Mouse (Mus musculus): Measurements from ENCODE around the gene Rpl9-ps6.

Gene Rpl9-ps6

DNA sequence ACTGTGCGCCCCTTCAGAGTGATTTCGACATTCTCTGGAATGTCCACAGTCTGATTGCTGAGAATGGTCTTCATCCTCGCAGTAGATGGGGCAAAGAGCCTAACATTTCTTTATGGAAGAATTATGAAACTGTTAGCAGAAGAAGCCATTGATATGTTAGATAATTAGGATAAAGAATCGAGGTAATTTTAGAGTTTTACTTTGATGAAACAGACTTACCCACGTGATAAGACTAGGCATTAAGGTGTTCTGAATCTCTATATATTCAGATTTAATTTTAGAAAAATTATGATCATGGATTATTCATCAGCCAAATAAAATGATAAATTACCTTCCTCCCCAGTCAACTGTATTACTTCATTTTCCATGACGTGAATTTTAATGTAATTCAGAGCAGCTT lies at the start of gene Rpl9-ps6:
TSS of gene Rpl9-ps6 (minus strand) at position 101 of the 400 bp plus-strand sequence.
- no peak for DNase-seq (ENCODE audit: low read depth)

DNA sequence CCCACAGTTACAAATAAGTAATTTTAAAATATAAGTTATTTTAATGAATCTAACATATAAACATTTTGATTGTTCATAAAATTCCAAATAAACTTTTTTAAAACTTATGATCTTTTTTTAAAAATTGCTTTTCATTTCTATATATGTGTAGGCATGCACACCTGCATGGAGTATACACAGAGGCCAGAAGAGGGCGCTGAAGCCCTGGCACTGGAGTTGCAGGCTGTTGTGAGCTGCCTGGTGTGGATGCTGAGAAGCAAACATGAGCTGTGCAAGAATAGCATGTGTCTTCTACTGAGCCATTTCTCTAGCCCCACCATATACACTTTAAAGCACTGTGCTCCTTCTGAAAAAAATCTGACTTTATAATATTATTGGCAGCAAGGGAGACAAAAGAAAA lies 46.1 kb upstream of the Rpl9-ps6 start:
- peak; percentile 41 for DNase-seq (ENCODE audit: low read depth)

DNA sequence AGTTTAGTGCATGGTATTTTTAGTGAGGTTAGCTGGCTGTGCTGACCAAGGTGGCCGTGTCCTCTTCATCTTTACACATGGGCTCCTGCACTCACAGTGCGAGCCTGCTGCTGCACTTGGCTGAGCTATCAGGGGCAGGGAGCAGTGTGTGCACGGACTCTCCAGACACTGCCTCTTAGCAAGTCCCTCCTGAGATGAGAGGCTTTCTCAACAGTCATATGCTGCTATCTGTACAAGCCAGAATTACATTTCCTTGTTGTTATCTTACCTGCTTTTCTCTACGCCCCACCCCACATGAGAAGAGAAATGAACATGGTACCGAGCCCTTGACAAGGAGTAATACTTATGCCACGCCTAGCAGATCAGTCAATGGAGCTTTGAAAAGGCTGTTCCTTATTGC lies 44.6 kb upstream of the Rpl9-ps6 start:
- DNase-seq (ENCODE audit: low read depth): no peak

DNA sequence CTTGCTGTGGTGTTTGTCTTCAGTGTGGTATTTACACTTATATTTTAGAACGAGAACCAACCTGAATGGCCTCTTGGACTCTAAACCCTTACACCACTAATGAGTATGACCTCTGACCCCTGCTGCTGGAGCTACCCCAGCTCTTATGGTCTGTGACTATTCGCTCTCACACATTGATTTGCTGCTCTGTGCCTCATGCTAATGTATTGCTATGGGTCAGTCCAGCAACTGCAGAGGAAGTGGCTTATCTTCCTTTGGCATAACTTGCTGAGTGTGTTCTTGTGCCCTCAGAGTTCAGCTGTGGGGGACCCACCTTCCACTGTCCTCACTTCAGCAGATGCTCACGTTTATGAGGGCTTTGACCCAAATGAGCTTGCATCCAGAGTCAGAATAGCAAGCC lies 43.9 kb upstream of the Rpl9-ps6 start:
- peak; percentile 12 for DNase-seq (ENCODE audit: low read depth)

DNA sequence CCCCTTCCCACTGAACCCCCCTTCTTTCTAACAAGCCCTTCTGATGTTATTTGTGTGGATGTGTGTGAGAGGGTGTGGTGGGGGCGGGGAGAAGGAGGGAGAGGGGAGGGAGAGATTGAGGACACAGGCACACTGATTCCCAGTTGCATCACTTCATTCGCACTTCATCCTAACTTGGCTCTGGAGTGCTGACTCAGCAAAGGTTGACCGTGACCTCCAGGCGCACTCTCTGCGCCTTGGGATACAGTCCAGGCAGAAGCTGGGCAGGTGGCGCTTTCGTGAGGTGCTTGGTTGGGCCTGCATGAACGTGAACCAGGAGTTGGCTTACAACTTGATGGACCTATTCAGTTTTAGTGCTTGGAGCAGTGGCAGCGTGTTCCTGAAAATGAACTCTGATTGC lies 41.1 kb upstream of the Rpl9-ps6 start:
- DNase-seq (ENCODE audit: low read depth): no peak

DNA sequence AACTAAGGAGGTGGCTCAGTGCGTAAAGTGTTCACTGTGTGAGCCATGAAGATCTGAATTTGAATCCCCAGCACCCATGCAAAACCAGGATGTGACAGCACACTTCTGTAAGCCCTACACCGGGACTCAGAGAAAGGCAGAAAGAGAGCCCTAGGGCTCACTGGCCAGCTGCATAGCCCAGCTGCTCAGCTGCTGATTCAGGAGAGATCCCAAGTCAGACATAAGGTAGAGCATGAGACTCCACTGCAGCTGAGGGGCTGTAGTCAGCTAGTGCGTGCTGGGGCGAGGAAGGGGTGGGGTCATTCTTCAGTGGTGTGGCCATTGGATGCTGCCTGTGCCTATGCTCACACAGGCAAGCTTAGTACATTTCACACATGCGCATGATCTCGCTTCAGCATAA lies 40.7 kb upstream of the Rpl9-ps6 start:
- DNase-seq (ENCODE audit: low read depth): no peak

DNA sequence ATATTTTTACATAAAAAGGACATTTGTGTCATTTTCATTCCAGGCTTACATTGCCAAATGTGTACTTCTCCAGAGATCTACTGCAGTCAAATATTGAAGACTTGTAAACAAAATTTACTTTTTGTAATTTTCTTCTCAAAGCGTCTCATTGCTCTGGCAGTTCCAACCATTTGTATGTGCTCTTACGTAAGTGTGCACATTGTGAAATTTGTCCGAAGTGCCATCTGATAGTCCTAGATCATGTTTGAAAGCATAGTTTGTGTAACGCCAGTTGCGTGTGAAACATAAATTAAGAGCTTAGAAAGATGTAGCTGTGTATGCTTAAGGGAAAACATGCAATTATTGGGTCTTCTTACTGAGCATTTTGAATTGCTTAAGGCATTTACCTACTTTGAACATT lies 40.1 kb upstream of the Rpl9-ps6 start:
- DNase-seq (ENCODE audit: low read depth): peak; percentile 46

DNA sequence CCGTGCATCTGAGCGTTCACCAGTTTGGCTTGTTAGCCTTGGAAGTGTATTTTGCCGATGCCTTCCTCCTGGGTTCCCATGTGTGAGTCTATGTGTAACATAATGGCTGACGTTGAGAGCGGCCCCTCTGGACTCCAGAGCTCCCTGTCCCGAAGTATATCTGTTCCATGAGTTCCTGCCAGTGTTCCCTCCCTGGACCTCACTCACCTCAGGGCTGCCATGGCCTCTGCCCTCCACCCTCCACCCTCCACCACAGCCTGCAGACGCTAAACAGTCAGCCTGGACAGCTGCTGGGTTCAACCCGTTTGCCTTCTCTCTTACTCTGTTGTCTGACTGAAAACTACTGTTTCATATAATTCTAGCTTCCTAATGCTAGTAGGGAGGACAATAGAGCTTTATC lies 39.7 kb upstream of the Rpl9-ps6 start:
- DNase-seq (ENCODE audit: low read depth): no peak

DNA sequence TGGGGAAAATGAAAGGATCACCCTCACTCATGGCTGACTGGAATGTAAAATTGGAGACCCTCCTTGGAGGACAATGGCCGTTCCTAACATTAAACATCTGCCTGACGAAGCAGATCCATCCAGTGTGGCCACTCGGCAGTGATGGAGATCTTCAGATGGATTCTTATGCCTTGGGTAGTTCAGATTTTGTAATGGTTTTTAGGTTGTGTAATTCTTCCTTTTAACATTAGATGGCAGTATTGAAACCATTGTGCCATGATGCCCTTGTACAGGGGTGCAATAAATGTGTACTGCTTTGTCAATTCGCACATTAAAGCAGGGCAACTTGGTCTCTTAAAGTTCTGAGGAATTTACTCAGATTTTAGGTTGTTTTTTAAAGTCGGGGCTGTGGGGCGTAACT lies 35.0 kb upstream of the Rpl9-ps6 start:
- peak; percentile 67 for DNase-seq (ENCODE audit: low read depth)

DNA sequence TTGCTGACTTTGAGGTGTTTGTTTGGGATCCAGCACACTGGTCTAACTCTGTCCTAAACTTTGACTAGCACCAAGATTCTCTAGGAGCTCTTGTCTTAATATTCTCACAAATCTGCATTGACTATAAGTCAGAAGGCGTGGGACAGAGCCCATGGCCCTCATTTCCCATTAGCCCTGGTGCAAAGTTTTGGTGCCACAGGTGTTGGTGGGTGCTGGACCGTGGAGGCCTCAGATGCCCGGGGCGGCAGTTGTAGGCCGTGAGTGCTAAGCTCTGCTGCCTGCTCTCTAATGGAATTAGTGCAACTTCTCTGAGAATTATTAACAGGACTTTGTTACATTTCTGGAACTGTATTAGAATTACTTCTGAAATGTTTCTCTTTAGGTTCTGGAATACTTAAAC lies 31.6 kb upstream of the Rpl9-ps6 start:
- DNase-seq (ENCODE audit: low read depth): no peak

DNA sequence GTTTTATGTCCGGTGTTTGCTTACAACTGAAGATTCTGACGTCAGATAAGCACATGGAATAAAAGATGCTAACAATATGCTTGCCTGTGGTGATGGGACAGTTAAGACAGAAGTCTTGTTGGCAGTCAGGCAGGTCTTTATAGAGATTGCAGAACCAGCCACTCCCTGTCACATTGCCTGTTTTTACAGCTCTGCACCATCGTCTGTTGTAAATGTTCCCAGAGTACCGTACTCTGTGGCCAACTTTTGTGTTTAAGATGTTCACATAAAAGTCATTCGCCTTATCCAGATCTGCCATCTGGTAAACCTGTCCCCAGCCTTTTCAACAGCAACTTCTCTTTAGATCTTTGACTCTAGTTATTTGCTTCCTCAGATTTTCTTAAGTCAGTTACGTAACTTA lies 31.0 kb upstream of the Rpl9-ps6 start:
- DNase-seq (ENCODE audit: low read depth): no peak

DNA sequence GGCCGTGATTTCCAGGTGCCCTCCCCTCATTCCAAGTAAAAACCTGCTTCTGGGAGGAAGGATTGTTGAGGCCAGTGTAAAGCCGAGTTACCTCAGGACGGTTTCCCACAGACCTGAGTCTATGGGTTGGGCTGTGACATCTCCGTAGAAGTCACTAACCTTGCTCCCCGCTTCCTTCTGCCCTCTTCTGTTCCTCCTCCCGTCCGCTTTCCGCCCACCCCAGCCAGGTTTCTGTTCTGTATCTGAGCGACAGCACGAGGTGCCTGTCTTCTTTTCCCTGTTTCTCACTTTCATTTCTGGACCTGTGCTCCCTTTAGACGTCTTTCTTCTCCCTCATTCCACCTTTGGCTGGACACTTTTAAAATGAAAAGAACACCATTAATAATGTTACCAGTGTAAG lies 28.7 kb upstream of the Rpl9-ps6 start:
- no peak for DNase-seq (ENCODE audit: low read depth)

DNA sequence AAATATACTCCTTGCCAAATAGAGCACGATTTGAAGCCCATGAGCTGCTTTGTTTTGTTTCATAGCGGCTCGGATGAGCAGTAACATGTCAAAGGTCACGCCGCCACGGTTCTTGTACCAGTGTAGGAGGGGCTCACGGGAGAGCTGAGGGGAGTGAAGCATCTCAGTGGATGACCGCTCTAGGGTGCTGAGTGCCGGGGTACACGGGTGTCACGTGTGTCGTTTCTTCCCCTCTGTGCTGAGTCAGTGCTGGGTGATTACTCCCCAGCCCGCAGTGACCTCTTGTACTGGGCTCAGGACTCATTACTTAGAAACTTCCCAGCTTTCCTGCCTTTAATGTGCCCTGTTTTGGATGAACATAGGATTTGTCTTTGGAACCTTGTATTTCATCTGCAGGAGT lies 28.2 kb upstream of the Rpl9-ps6 start:
- no peak for DNase-seq (ENCODE audit: low read depth)

DNA sequence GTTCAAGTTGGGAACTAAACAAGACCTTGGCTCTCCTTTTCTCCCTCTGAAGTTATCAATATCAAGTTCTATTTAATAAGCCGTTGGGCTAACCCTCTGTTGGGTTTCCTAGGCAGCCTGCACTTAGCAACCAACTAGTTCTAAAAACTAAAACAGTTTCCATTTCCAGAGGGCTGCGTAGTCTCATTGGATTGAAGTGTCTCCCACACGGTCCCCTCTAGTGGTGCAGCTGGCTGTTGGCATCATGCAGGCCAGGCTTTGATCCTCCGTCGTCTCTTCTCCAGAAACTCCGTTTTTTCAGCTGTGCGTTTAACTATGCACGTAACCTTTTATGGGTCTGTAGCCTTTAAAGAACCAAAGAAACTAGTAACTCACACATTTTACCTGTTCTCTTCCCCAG lies 27.1 kb upstream of the Rpl9-ps6 start:
- DNase-seq (ENCODE audit: low read depth): no peak

DNA sequence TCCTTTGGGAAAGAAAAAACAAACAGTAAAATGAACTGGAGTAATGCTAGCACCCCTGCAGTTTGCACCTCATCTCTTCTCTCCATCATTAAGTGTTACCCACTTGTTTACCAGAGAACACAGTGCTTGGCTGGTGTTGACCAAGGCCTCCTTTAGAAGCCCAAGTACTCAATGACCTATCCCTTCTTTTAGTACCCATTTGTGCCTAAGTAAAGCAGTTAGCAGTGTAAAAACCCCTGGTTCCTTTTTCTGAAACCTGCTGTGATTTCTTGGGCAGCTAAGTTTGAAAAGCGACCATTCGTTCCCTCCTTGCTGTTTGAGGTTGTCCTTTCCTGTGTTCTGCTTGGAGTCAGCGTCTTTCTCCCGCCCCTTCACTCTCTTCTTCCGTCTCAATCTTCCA lies 26.6 kb upstream of the Rpl9-ps6 start:
- no peak for DNase-seq (ENCODE audit: low read depth)

DNA sequence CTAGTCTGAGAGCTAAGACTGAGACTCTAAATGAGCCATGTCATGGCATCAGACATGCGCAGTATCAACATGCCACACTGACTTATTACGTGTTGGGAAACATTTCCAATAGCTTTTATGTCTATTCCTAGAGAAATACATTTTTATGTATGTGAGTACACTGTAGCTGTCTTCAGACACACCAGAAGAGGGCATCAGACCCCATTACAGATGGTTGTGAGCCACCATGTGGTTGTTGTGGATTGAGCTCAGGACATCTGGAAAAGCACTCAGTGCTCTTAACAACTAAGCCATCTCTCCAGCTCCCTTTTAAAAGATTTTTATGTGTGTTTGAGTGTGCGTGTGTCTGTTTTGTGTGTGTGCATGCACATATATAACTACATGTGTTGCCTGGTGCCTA lies 26.0 kb upstream of the Rpl9-ps6 start:
- DNase-seq (ENCODE audit: low read depth): no peak

DNA sequence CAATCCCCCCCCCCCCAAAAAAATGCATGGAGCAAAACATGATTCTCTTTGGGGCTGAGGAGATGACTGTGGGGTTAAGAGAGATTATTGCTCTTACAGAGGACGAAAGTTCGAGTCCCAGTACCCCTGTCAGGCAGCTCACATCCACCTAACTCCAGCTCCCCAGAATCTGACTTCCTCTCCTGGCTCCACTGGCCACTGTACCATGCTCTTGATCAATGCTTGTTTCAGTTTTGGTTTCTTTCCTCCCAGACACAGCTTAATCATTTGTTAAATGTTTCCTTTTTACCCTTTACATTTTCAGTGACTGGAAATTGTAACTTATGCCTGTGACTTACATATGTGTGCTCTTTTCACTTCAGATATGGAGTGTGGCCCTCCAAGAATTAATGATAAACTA lies 24.6 kb upstream of the Rpl9-ps6 start:
- peak; percentile 18 for DNase-seq (ENCODE audit: low read depth)

DNA sequence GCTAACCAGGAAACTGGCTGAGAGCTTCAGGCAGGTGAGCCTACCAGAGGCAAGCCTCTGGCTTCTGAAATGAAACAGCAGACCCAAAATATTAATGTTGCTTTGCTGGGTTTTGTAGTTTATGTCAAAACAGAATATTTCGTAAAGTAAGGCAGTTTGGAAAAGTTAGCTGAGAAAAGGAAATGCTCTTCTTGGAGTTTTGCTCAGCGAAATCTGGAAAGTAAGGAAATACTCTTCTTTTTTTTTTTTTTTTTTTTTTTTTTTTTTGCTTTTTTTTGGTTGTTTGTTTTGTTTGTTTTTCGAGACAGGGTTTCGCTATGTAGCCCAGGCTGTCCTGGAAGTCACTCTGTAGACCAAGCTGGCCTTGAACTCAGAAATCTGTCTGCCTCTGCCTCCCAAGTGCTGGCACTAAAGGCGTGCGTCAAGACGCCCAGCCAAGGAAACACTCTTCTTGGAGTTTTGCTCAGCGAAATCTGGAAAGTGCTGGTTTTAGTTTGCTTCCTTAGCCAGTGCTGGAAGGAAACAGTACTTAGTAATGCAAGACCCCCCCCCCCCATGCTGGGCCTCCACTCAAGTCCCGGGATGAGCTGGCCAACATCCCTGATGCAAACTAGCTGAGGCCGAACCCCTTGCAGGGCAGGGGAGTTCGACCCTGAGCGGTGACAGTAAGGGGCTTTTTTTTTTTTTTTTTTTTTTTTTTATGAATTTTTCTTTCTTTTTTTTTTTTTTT lies 23.0 kb upstream of the Rpl9-ps6 start:
- DNase-seq (ENCODE audit: low read depth): no peak

DNA sequence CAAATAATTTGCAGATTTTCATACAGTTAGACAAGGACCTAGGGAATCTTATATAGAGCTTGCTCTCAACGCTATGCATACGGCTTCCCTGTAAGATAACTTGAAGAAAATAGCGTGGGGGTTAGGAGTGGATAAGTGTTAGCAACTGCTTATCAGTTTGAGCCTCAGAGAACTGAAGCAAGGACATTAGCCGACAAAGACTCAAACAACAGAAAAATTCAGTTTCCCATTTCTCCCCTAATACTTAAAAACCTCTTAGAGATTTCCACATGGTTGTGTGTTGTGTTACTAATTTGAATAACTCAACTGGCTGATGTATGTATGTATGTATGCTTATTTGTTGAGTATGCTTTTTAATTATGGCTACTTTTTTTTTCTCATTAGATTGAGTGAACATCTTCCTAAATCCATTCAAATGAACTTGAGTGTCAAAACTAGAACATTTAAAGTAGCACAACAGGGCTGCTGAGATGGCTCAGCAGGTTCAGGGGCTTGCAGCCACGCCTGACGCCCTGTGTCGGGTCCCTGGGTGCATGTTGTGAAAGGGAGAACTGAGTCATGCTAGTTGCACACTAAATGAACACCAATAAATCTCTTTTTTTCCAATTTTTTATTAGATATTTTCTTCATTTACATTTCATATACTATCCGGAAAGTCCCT lies 21.3 kb upstream of the Rpl9-ps6 start:
- DNase-seq (ENCODE audit: low read depth): peak; percentile 18

DNA sequence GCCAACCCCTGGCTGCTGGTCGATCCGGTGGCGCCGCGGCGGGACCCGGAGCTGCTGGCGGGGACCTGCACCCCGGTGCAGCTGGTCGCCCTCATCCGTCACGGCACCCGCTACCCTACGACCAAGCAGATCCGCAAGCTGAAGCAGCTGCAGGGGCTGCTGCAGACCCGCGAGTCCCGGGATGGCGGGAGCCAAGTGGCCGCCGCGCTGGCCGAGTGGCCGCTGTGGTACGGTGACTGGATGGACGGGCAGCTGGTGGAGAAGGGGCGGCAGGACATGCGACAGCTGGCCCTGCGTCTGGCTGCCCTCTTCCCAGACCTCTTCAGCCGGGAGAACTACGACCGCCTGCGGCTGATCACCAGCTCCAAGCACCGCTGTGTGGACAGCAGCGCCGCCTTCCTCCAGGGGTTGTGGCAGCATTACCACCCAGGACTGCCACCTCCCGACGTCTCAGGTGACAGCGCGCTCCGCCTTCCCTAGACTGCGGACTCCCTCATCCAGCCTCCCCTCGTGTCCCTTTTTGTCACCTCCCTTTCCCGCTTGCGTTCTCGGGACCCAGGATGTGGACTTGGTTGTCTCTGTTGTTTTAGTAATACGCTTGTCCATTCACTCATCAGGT lies 19.8 kb upstream of the Rpl9-ps6 start:
- peak; percentile 70 for DNase-seq (ENCODE audit: low read depth)

DNA sequence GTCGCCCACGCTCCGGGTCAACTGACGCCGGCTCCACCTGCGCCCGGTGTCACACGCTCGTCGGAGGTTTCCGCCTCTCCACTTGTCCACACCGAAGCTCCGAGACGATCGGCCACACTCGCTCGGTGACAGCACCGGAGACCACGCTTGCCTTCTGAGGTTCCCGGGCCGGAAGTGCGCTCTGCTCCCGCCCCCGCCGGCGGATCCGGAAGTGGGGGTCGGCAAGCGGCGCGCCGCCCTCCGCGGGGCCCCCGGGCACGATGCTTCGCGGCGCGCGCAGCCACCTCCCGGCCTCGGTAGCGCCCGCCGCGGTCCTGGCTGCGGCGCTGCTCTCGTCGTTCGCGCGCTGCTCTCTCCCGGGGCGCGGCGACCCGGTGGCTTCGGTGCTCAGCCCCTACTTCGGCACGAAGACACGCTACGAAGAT lies 19.3 kb upstream of the Rpl9-ps6 start, which contains the start of gene Minpp1:
TSS of gene Minpp1 (plus strand) at position 89 of the 425 bp plus-strand sequence.
- peak; percentile 79 for DNase-seq (ENCODE audit: low read depth)

DNA sequence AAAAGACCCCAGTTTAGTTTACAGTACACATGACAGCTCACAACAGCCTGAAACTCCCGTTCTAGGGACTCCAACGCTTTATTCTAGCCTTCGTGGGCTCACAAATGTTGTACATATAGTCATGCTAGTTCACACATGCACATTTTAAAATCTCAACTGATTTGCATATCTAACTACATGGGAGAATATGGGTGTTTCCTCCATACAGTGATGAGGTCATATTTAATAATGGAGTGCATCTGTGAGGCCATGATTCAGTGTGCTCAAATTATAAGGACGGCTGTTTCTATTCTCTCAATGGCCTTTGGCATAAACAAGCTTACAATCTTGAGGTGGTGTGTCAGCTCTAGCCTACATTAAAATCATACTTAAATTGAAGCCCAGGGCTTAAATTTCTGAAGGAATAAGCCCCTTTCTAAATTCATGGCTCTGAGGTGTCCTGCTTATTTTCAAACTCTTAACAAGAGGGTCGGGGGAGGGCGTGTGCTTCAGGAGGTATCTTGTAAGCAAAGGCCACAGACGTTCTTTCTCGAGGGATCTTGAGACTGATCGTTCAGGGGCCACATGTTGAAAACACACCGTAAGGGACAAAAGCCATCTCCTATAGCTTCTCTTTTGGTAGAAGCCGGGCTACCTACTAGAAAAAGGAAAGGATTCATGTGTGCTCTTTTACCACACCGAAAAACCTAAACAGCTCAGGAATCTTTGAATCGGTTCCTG lies 18.7 kb upstream of the Rpl9-ps6 start:
- peak; percentile 67 for DNase-seq (ENCODE audit: low read depth)

DNA sequence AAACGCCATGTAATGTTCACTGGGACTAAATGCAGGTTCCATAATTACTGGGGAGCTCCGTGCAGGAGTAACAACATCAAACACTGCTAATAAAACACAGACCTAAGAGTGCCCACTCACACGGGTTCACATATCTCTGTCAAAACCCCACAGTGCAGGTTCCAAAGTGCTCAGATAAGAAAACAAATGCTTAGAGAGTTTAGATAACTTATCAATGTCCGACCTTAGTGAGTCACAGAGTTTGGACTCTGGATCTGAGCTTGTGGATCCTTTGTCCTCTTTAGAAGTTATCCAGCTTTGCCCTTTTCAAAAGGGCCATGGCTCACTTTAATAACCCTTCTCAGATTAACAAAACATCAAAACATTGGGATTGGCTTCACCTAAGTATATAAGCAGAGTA lies 15.1 kb upstream of the Rpl9-ps6 start:
- no peak for DNase-seq (ENCODE audit: low read depth)

Measured in 416B (cell line).